In genomic region chr13:84783017-84783937, GRCm38 (mm10) we compare ENCODE assay signal across 9 mouse cellular contexts.
DNase-seq lines count a peak whose midpoint lies in the region; ATAC-seq lines count a peak whose summit lies in the region.
"Had no signal": no experiment of that assay in that cellular context is flagged by ENCODE, and none has a peak within 500 bp of the region (broad histone marks: within the 10 kb centered on the region; RNA-seq: fewer than 3 reads in every experiment).

No protein-coding gene starts in this region.

- 5% methylated on average over 4 of the region's 4 CpGs for WGBS in hindbrain, embryonic 13.5 days
- WGBS in neural tube, embryonic 13.5 days = 9% methylated on average over 4 of the region's 4 CpGs

- peaks cover 19% of the 10 kb centered on the region for H3K4me1 ChIP-seq in hindbrain, embryonic 13.5 days (replicated peaks)
- H3K4me1 ChIP-seq in neural tube, embryonic 13.5 days (replicated peaks) = peaks cover 15% of the 10 kb centered on the region
- H3K4me1 ChIP-seq: heart, embryonic 13.5 days had no signal

- ATAC-seq in hindbrain, embryonic 13.5 days (ENCODE audit: low FRiP score) = peak; percentile 98
- peak; percentile 98 for ATAC-seq in neural tube, embryonic 13.5 days (ENCODE audit: low read depth)

- no peak overlapping the region for H3K4me3 ChIP-seq in hindbrain, embryonic 13.5 days
- no peak overlapping the region for H3K4me3 ChIP-seq in neural tube, embryonic 13.5 days
- H3K4me3 ChIP-seq: heart, embryonic 13.5 days had no signal

- no peaks in the 10 kb centered on the region for H3K36me3 ChIP-seq in hindbrain, embryonic 13.5 days
- no peaks in the 10 kb centered on the region for H3K36me3 ChIP-seq in neural tube, embryonic 13.5 days
- H3K36me3 ChIP-seq: heart, embryonic 13.5 days had no signal

- no peaks in the 10 kb centered on the region for H3K27me3 ChIP-seq in hindbrain, embryonic 13.5 days
- H3K27me3 ChIP-seq in neural tube, embryonic 13.5 days = no peaks in the 10 kb centered on the region
- H3K27me3 ChIP-seq: heart, embryonic 13.5 days had no signal

- H3K4me2 ChIP-seq in hindbrain, embryonic 13.5 days = 0 out of 2 replicates have a peak overlapping the region, but pooled peaks have one; percentile 15
- peak overlapping the region; percentile 20; the same call in 1 of the 2 replicates for H3K4me2 ChIP-seq in neural tube, embryonic 13.5 days
- H3K4me2 ChIP-seq: heart, embryonic 13.5 days had no signal

- peak overlapping the region; percentile 77 for H3K27ac ChIP-seq in hindbrain, embryonic 13.5 days
- H3K27ac ChIP-seq in neural tube, embryonic 13.5 days (replicated peaks) = peak overlapping the region; percentile 35
- H3K27ac ChIP-seq: heart, embryonic 13.5 days had no signal

- peak; percentile 2 for DNase-seq in kidney, adult 9 months
- DNase-seq in kidney, adult 8-10 months = no peak
- peak; percentile 44 for DNase-seq in embryo, embryonic 10.5 days (ENCODE audit: low spot score)
- DNase-seq in gastrocnemius, postnatal 4 days (ENCODE audit: low spot score in 2 of 2) = no peak
- DNase-seq in urinary bladder, postnatal 14 days (ENCODE audit: low spot score) = no peak
- no peak for DNase-seq in lung, postnatal 14 days

- H3K9ac ChIP-seq in hindbrain, embryonic 13.5 days = no peak overlapping the region
- no peak overlapping the region for H3K9ac ChIP-seq in neural tube, embryonic 13.5 days
- H3K9ac ChIP-seq: heart, embryonic 13.5 days had no signal

- H3K9me3 ChIP-seq in hindbrain, embryonic 13.5 days = no peaks in the 10 kb centered on the region
- H3K9me3 ChIP-seq in neural tube, embryonic 13.5 days = no peaks in the 10 kb centered on the region
- H3K9me3 ChIP-seq: heart, embryonic 13.5 days had no signal

Comparison
In these comparisons a context has a peak if more than half of its experiments do, and no peak if none do; other contexts are left out.
1. DNase-seq: peak in kidney, adult 9 months (single experiment) and embryo, embryonic 10.5 days (single experiment); none in kidney, adult 8-10 months (0 of 2), gastrocnemius, postnatal 4 days (0 of 2), urinary bladder, postnatal 14 days (single experiment) and lung, postnatal 14 days (single experiment).